Mouse (Mus musculus) adrenal gland, postnatal 25 days (tissue): ENCODE measurements at regions not wholly inside any gene's neighbourhood (a gene's known extent, or its start where the extent isn't known, plus 50 kb on each side); places are given as distances from the start of the nearest gene placed in this dataset.
A peak's percentile ranks its signal among the peaks of the same experiment; 100 is the strongest.

Source experiments
- DNase-seq: peaks from one replicate; pipeline ENCODE4 v3.0.0; 2021; ENCODE audit warnings: mixed read lengths

- no peak for DNase-seq
These were observed 83.5 kb upstream of the Cyp1b1 start for GRCm38 (mm10) chr17:79798361-79798760.

GRCm38 (mm10) chr17:79790166-79790565 is 75.3 kb upstream of the Cyp1b1 start:
- DNase-seq, result no peak

- no peak for DNase-seq
These were observed 72.3 kb upstream of the Cyp1b1 start for GRCm38 (mm10) chr17:79787201-79787600.

- DNase-seq, result no peak
These were observed 71.8 kb upstream of the Cyp1b1 start for GRCm38 (mm10) chr17:79786691-79787090.

- no peak for DNase-seq
These were observed 71.4 kb upstream of the Cyp1b1 start for GRCm38 (mm10) chr17:79786270-79786669.

GRCm38 (mm10) chr17:79784256-79784870 is 69.5 kb upstream of the Cyp1b1 start:
- no peak for DNase-seq

GRCm38 (mm10) chr17:79781733-79782663 is 67.1 kb upstream of the Cyp1b1 start:
- DNase-seq, result peak; percentile 29

- DNase-seq, result no peak
These were observed 66.4 kb upstream of the Cyp1b1 start for GRCm38 (mm10) chr17:79781262-79781661.

- DNase-seq, result no peak
These were observed 63.1 kb upstream of the Cyp1b1 start for GRCm38 (mm10) chr17:79777874-79778395.

GRCm38 (mm10) chr17:79776177-79776576 is 61.3 kb upstream of the Cyp1b1 start:
- DNase-seq, result no peak

- DNase-seq, result no peak
These were observed 60.4 kb upstream of the Cyp1b1 start for GRCm38 (mm10) chr17:79775216-79775615.

GRCm38 (mm10) chr17:79774291-79774690 is 59.4 kb upstream of the Cyp1b1 start:
- no peak for DNase-seq

- no peak for DNase-seq
These were observed 57.4 kb upstream of the Cyp1b1 start for GRCm38 (mm10) chr17:79772219-79772618.

GRCm38 (mm10) chr17:79771727-79772126 is 56.9 kb upstream of the Cyp1b1 start:
- no peak for DNase-seq

GRCm38 (mm10) chr17:79770911-79771310 is 56.0 kb upstream of the Cyp1b1 start:
- DNase-seq, result no peak

GRCm38 (mm10) chr17:79769824-79770223 is 55.0 kb upstream of the Cyp1b1 start:
- DNase-seq, result no peak

- no peak for DNase-seq
These were observed 53.2 kb upstream of the Cyp1b1 start for GRCm38 (mm10) chr17:79768080-79768479.

GRCm38 (mm10) chr17:79765061-79765794 is 50.4 kb upstream of the Cyp1b1 start:
- DNase-seq, result no peak
